Mouse (Mus musculus) lung, postnatal 0 days (tissue): ENCODE data around the gene Tgfa.

Experiments used
- CTCF ChIP-seq: IDR thresholded peaks from 2 replicates; pipeline ENCODE4 v1.5.1; 2016; ENCODE audit warnings: antibody characterized with exemption, mild to moderate bottlenecking
- EP300 ChIP-seq: IDR thresholded peaks from 2 replicates; pipeline ENCODE4 v1.6.1; 2016; ENCODE audit warnings: antibody characterized with exemption, mild to moderate bottlenecking, control low read depth

DNA sequence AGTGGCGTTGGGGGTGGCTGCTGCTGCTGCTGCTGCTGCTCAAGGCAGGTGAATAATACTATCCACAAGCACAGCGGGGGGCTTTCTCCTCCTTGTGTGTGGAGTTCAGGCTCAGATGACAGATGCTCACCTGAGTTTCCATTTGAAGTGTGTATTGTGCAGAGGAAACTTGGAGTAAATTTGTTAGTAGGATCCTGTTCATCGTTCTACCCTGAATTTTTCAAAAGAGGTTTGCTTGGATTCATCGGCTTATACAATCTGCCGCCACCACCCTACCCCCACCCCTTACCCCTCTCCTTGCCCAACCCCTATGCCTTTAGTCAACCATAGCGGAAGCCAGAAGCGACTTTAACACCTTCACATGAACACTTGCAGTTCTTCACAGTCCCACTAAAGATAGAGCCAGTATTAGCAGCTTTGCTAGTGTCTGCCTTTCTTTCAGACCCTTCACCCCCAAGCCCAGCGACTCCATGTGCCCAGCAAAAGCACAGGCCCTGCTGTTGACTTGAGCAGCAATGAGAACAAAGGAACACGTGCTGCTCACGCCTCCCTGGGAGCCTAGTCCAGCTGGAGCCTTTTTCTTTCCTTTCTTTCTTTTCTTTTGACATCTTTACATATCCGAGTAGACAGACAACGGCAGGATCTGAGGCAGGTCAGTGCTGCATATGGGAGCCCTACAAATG lies 16.2 kb downstream of the Tgfa start:
- TF ChIP-seq EP300 (no peak), CTCF (no peak)
